Mouse (Mus musculus) stomach, embryonic 14.5 days (tissue): ENCODE data around the gene Srgap1. TPM values are rescaled to one million over a fixed set of nuclear protein-coding genes. Genes with fewer than 3 reads are reported as not detected.

Experiments
- ATAC-seq: fragments of 200-750 bp; cut with Nextera tagmentation; 2 replicates; pipeline ENCODE4 v1.8.0; 2017; ENCODE audit warnings: low read depth, moderate TSS enrichment; ENCODE audit not compliant: insufficient number of reproducible peaks, insufficient read depth, low FRiP score
- H3K27ac ChIP-seq: fragments of 300-500 bp; sonication (generic); 2 replicates; pipeline ENCODE4 v1.5.1; 2014; ENCODE audit warnings: mild to moderate bottlenecking, low read length, moderate library complexity, mixed read lengths
- H3K27me3 ChIP-seq: fragments of 300-500 bp; sonication (generic); 2 replicates; pipeline ENCODE4 v1.6.1; 2014; ENCODE audit warnings: low read length, control low read depth, mixed read lengths; ENCODE audit not compliant: control insufficient read depth, insufficient read depth
- H3K36me3 ChIP-seq: fragments of 300-500 bp; sonication (generic); 2 replicates; pipeline ENCODE4 v1.6.1; 2014; ENCODE audit warnings: mild to moderate bottlenecking, control low read depth, low read length, moderate library complexity, mixed read lengths; ENCODE audit not compliant: control insufficient read depth, insufficient read depth
- H3K4me1 ChIP-seq: fragments of 300-500 bp; sonication (generic); 2 replicates; pipeline ENCODE4 v1.6.1; 2014; ENCODE audit warnings: low read length, control low read depth, mixed read lengths; ENCODE audit not compliant: control insufficient read depth, insufficient read depth
- H3K4me2 ChIP-seq: fragments of 300-500 bp; sonication (generic); replicated peaks from 2 replicates; pipeline ENCODE4 v1.6.1; 2014; ENCODE audit warnings: low read depth, low read length, control low read depth
- H3K4me3 ChIP-seq: fragments of 300-500 bp; sonication (generic); 2 replicates; pipeline ENCODE4 v1.5.1; 2014; ENCODE audit warnings: low read depth, low read length, control low read depth
- H3K9ac ChIP-seq: fragments of 300-500 bp; sonication (generic); replicated peaks from 2 replicates; pipeline ENCODE4 v1.6.1; 2014; ENCODE audit warnings: low read depth, mild to moderate bottlenecking, control low read depth, low read length, moderate library complexity, mixed read lengths
- H3K9me3 ChIP-seq: fragments of 300-500 bp; sonication (generic); 2 replicates; pipeline ENCODE4 v1.6.1; 2016; ENCODE audit warnings: low read depth, low read length, control low read depth; ENCODE audit not compliant: control insufficient read depth
- WGBS: fragments of 180-500 bp; shearing (Covaris S2); extraction: QIAGEN DNeasy Blood & Tissue Kit; methylation state at CpG from one replicate; pipeline ENCODE4 v1.1.7; 2014; 5-methylcytosine and 5-hydroxymethylcytosine counted together
- polyA plus RNA-seq: library from polyadenylated mRNA; unstranded; fragments of >200 nt; fragmentation: Nextera tagmentation; extraction: Ambion mirVana; gene quantifications from 2 replicates; pipeline ENCODE4 v1.2.1, GENCODE M21; 2014

Gene Srgap1
- polyA plus RNA-seq, 1 experiment from 2014 or later: 15.6 TPM

DNA sequence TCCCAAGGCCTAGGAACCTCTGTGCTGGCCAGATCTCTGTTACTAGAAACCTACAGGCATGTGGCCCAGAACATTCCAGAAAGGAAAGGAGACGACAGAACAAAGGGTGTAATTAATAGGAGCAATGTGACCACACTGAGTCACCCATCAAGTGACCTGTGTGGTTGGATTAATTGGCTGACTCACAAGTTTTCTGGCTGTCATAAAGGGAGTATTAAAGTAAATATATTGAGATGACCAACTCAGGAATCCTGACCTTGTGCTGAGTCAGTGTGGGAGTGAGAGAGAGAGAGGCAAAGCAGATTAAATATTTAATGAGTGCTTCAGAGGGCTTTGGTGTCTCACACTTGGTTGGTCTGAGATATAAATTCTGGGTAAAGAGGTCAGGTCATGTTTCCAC is 143.0 kb downstream of the Srgap1 start:
- H3K27ac ChIP-seq: no peak overlapping the region
- no peak overlapping the region for H3K9ac ChIP-seq
- no peaks in the 10 kb centered on the region for H3K36me3 ChIP-seq
- no peak overlapping the region for H3K4me2 ChIP-seq
- H3K4me3 ChIP-seq: no peak overlapping the region
- H3K27me3 ChIP-seq: no peaks in the 10 kb centered on the region
- H3K9me3 ChIP-seq: no peaks in the 10 kb centered on the region
- 43% methylated on average over 1 of the region's 1 CpGs for WGBS
- ATAC-seq: no peak
- H3K4me1 ChIP-seq: peaks cover 20% of the 10 kb centered on the region; the same call in 1 of the 2 replicates

DNA sequence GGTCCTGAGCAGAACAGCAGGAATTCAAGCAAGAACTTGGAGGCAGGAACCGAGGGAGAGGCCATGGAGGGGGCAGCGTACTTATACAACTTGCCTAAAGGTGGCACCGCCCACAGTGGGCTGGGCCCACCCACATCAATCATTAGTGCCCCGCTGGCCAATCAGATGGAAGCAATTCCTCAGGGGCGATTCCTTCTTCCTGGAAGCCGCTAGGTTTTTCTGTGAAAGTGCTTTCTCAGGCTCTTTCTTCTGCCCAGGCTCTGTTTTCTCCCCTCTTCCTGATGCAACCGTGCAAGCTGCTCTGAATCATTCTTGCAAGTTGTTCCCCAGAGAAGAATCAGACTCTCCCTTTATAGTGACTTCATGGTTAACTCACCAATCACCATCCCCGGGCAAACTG is 144.5 kb downstream of the Srgap1 start:
- H3K9me3 ChIP-seq: no peaks in the 10 kb centered on the region
- no peak overlapping the region for H3K4me3 ChIP-seq
- no peak for ATAC-seq
- H3K27ac ChIP-seq: no peak overlapping the region
- no peaks in the 10 kb centered on the region for H3K36me3 ChIP-seq
- 91% methylated on average over 8 of the region's 8 CpGs for WGBS
- no peaks in the 10 kb centered on the region for H3K27me3 ChIP-seq
- H3K9ac ChIP-seq: no peak overlapping the region
- peaks cover 12% of the 10 kb centered on the region; the same call in 1 of the 2 replicates for H3K4me1 ChIP-seq
- no peak overlapping the region for H3K4me2 ChIP-seq

DNA sequence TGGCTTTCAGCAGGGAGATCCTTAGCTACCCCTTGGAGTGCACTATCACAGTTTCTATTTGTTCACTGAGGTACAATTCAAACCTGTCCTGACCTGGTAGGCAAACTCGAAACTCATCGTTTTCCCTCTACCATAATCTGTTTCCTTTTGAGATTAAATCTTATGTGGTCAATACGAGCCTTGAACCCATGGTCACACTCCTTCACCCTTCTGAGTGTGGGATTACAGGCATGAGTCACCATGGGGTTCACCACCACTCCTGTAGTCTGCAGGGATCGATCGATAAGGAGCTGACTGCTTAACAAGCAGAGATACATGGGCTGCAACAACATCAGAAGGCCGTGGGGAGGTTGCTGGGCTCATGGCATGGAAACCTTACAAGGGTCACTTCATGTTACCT is 146.3 kb downstream of the Srgap1 start:
- no peaks in the 10 kb centered on the region for H3K36me3 ChIP-seq
- no peak overlapping the region for H3K4me2 ChIP-seq
- no peak overlapping the region for H3K27ac ChIP-seq
- H3K9me3 ChIP-seq: no peaks in the 10 kb centered on the region
- H3K4me3 ChIP-seq: no peak overlapping the region
- H3K9ac ChIP-seq: no peak overlapping the region
- H3K27me3 ChIP-seq: no peaks in the 10 kb centered on the region
- WGBS: 71% methylated on average over 6 of the region's 6 CpGs
- 0 out of 2 replicates have a peak, but pooled peaks cover 2% of the 10 kb centered on the region for H3K4me1 ChIP-seq
- ATAC-seq: no peak

DNA sequence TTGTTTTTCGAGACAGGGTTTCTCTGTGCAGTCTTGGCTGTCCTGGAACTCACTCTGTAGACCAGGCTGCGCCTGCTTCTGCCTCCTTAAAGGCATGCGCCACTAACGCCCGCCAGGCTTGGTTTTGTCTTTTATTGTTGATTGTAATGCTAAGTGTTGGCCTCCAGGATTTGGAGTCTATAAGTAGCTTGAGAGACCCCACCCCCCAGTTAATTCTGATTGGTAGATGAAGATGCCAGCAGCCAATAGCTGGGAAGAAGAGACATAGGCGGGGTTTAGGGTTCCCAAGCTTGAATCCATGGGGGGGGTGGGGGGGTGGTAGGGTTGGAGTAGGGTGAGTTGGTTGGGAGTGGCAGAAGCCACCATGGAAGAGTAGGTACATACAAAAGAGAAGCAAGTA is 147.4 kb downstream of the Srgap1 start:
- H3K27ac ChIP-seq: no peak overlapping the region
- whole genome bisulfite sequencing: 90% methylated on average over 6 of the region's 6 CpGs
- H3K4me1 ChIP-seq: 0 out of 2 replicates have a peak, but pooled peaks cover 2% of the 10 kb centered on the region
- H3K9me3 ChIP-seq: no peaks in the 10 kb centered on the region
- H3K9ac ChIP-seq: no peak overlapping the region
- H3K36me3 ChIP-seq: no peaks in the 10 kb centered on the region
- ATAC-seq: no peak
- no peak overlapping the region for H3K4me2 ChIP-seq
- H3K27me3 ChIP-seq: no peaks in the 10 kb centered on the region
- H3K4me3 ChIP-seq: no peak overlapping the region

DNA sequence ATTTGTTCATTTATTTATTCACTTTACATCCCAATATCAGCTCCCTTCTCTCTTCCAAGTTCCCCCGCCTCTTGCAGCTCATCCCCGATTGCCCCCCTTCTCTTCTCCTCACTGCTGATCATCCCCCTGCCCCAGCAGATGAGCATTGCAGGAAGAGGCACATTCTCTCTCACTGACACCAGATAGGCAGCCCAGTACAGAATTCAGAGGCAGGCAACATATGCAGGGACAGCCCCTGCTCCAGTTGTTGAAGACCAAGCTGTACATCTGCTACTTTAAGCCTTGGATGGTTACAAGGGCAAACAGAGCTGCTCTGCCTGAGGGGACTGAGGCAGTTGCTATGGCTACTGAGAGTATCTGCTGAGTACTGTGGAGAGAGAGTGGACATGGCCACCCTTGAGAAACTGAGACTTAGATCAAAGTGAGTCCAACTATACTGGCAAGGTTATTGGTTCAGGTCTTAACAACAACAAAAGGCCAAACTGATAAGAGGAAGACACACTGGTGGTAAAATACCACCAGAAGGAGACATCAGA is 149.2 kb downstream of the Srgap1 start:
- H3K27ac ChIP-seq: no peak overlapping the region
- no peak overlapping the region for H3K9ac ChIP-seq
- no peak for ATAC-seq
- H3K4me1 ChIP-seq: no peaks in the 10 kb centered on the region
- H3K9me3 ChIP-seq: no peaks in the 10 kb centered on the region
- H3K36me3 ChIP-seq: no peaks in the 10 kb centered on the region
- no peak overlapping the region for H3K4me2 ChIP-seq
- 95% methylated on average over 2 of the region's 2 CpGs for WGBS
- no peak overlapping the region for H3K4me3 ChIP-seq
- H3K27me3 ChIP-seq: no peaks in the 10 kb centered on the region

DNA sequence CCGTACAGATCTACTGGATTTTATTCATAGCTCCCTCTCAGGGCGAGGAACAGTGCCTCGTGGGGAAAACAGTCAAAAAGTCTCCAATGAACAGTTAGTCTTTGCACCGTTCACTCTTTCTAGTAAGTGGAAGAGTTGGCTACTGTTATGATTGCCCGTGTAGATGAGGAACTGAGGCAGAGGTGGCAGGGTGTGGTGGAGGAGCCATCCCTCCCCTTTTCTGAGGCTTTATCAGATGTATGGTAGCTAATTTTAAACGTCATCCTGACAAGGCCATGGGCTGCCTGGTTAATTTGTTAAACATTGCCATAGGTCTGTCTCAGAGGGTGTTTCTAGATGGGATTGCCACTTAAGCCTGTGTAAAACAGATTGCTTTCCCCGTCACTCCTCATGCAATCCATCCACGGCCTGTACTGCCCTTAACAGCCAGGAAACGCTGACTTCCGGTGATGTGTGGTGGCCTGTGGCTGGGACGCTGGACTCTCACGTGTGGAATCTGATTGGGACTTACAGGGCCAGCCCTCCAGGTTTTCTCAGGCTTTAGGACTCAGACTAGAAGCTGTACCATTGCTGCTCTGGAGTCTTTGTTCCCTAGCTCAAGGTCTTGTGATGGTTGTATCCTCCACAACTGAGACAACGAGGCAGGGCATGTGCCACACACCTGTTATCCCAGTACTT is 155.6 kb downstream of the Srgap1 start:
- no peaks in the 10 kb centered on the region for H3K9me3 ChIP-seq
- H3K4me2 ChIP-seq: no peak overlapping the region
- no peaks in the 10 kb centered on the region for H3K4me1 ChIP-seq
- no peak overlapping the region for H3K9ac ChIP-seq
- no peak for ATAC-seq
- H3K4me3 ChIP-seq: no peak overlapping the region
- WGBS: 57% methylated on average over 13 of the region's 13 CpGs
- H3K36me3 ChIP-seq: no peaks in the 10 kb centered on the region
- H3K27me3 ChIP-seq: no peaks in the 10 kb centered on the region
- H3K27ac ChIP-seq: no peak overlapping the region

DNA sequence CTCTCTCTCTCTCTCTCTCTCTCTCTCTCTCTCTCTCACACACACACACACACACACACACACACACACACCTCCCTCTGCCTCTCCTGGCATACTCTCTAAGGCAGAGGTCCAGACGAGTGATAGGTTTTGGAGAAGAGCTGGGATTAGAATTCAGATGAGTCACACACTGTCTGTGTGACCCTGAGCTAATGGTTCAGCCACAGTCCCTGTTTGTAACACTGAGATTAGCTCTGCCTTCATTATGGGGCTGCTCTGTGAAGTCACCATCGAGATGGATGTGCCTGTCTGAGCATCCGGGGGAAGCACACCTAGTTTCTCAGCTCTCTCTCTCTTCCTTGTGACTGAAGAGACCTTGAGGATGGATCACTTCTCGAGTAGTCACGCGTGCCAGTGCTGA is 157.1 kb downstream of the Srgap1 start:
- no peak overlapping the region for H3K4me3 ChIP-seq
- no peaks in the 10 kb centered on the region for H3K9me3 ChIP-seq
- H3K4me2 ChIP-seq: no peak overlapping the region
- no peaks in the 10 kb centered on the region for H3K27me3 ChIP-seq
- 0 out of 2 replicates have a peak, but pooled peaks cover 3% of the 10 kb centered on the region for H3K4me1 ChIP-seq
- no peaks in the 10 kb centered on the region for H3K36me3 ChIP-seq
- no peak overlapping the region for H3K27ac ChIP-seq
- no peak for ATAC-seq
- 54% methylated on average over 6 of the region's 6 CpGs for WGBS
- no peak overlapping the region for H3K9ac ChIP-seq

DNA sequence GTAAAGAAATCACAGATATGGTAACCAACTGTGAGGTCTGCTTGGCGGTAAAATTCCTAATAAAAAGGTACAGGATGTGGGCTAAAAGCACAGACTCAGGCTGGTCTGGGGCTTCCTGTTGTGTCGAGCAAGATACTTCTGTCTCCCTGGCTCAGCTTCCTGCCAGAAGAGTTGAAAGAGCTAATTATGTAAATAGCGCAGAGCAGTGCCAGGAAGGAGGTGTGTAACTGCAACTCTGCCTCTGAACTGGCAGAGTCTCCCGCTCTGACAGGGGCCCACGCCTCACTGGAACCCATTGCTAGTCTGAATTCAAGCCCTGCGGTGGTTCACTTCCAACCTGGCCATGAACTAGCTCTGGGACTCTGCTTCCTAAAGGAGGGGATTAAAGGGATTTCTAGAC is 160.3 kb downstream of the Srgap1 start:
- H3K27me3 ChIP-seq: no peaks in the 10 kb centered on the region
- H3K4me1 ChIP-seq: 0 out of 2 replicates have a peak, but pooled peaks cover 3% of the 10 kb centered on the region
- no peaks in the 10 kb centered on the region for H3K9me3 ChIP-seq
- no peak overlapping the region for H3K27ac ChIP-seq
- WGBS: 51% methylated on average over 6 of the region's 6 CpGs
- H3K4me2 ChIP-seq: no peak overlapping the region
- H3K9ac ChIP-seq: no peak overlapping the region
- H3K36me3 ChIP-seq: no peaks in the 10 kb centered on the region
- no peak overlapping the region for H3K4me3 ChIP-seq
- no peak for ATAC-seq
